Mouse (Mus musculus) MEL (cell line): ENCODE measurements at regions not wholly inside any gene's neighbourhood (a gene's known extent, or its start where the extent isn't known, plus 50 kb on each side); places are given as distances from the start of the nearest gene placed in this dataset.

ENCODE experiments used
- DNase-seq: peaks from one replicate; pipeline ENCODE4 v3.0.0; 2011; ENCODE audit warnings: low read depth, low spot score
- H3K27ac ChIP-seq: 2 replicates; pipeline ENCODE4 v1.5.1; 2012; ENCODE audit warnings: low read depth, mild to moderate bottlenecking, control low read depth, low read length, moderate library complexity; ENCODE audit not compliant: control insufficient read depth
- H3K27me3 ChIP-seq, 2 experiments: fragments of 150-350 bp in 1 of 2; sonication (generic) in 1 of 2; 2 replicates each; pipeline ENCODE4 v1.6.1; 2012; ENCODE audit warnings: low read length in 2 of 2, mild to moderate bottlenecking in 2 of 2, improper control_type of control experiment in 1 of 2, moderate library complexity in 1 of 2; ENCODE audit not compliant: insufficient read depth in 2 of 2, control insufficient read depth in 1 of 2
- H3K36me3 ChIP-seq, 2 experiments: 2 replicates each; pipeline ENCODE4 v1.6.1; 2012 to 2014; ENCODE audit warnings: low read length in 2 of 2, improper control_type of control experiment in 1 of 2, inconsistent platforms in 1 of 2, mild to moderate bottlenecking in 1 of 2; ENCODE audit not compliant: insufficient read depth in 2 of 2, control insufficient read depth in 1 of 2
- H3K4me1 ChIP-seq, 2 experiments: fragments of 150-350 bp in 1 of 2; sonication (generic) in 1 of 2; 2 replicates each; pipeline ENCODE4 v1.6.1; 2012; ENCODE audit warnings: low read length in 2 of 2, improper control_type of control experiment in 1 of 2, mild to moderate bottlenecking in 1 of 2; ENCODE audit not compliant: insufficient read depth in 2 of 2, control insufficient read depth in 1 of 2
- H3K4me3 ChIP-seq, 2 experiments: fragments of 150-350 bp in 1 of 2; sonication (generic) in 1 of 2; 2 replicates each; pipeline ENCODE4 v1.5.1; 2012; ENCODE audit warnings: low read depth in 2 of 2, low read length in 2 of 2, mild to moderate bottlenecking in 2 of 2, moderate library complexity in 2 of 2, control low read depth in 1 of 2, improper control_type of control experiment in 1 of 2; ENCODE audit not compliant: control insufficient read depth in 1 of 2, insufficient read depth in 1 of 2
- H3K79me2 ChIP-seq: 2 replicates; pipeline ENCODE4 v1.6.1; 2012; ENCODE audit warnings: mild to moderate bottlenecking, low read length, moderate library complexity; ENCODE audit not compliant: control insufficient read depth, poor library complexity, insufficient read depth
- H3K9ac ChIP-seq: 2 replicates; pipeline ENCODE4 v1.6.1; 2012; ENCODE audit warnings: low read depth, mild to moderate bottlenecking, control low read depth, low read length, moderate library complexity; ENCODE audit not compliant: control insufficient read depth, poor library complexity, severe bottlenecking
- H3K9me3 ChIP-seq: fragments of 150-350 bp; sonication (generic); replicated peaks from 2 replicates; pipeline ENCODE4 v1.6.1; 2012; ENCODE audit warnings: mild to moderate bottlenecking, low read length, improper control_type of control experiment, moderate library complexity; ENCODE audit not compliant: insufficient read depth
- MAZ ChIP-seq: IDR thresholded peaks from 2 replicates; pipeline ENCODE4 v1.6.1; 2012; ENCODE audit warnings: low read depth, mild to moderate bottlenecking, inconsistent platforms, low read length, improper control_type of control experiment
- POLR2AphosphoS2 ChIP-seq: IDR thresholded peaks from 2 replicates; pipeline ENCODE4 v1.6.1; 2011; ENCODE audit warnings: low read length, improper control_type of control experiment
- TAL1 ChIP-seq: IDR thresholded peaks from 2 replicates; pipeline ENCODE4 v1.6.1; 2012; ENCODE audit warnings: mild to moderate bottlenecking, inconsistent platforms, low read length, moderate library complexity, mixed read lengths

DNA sequence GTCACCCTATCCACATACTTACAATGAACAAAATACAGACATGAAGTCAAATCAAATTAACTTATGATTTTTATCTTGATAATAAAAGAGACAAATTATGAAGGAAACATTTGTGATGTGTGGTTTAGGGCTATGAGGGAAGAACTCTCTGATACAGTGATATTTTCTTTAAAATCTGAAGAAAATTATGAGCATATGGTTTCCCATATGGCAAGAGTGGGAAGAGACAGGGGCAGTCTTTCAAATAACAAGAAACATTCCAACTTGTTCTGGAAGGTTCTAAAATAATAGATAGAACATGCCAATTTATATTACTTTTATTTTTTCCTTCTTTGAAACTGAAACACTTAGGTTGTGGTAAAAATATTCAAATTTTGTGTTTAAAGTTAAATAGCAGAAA lies 1585.3 kb upstream of the B3galt2 start:
- no peaks in the 10 kb centered on the region for H3K36me3 ChIP-seq
- H3K9ac ChIP-seq = no peak overlapping the region
- no peaks in the 10 kb centered on the region for H3K9me3 ChIP-seq
- no peak overlapping the region for H3K27ac ChIP-seq
- TF ChIP-seq TAL1 (no peak), POLR2AphosphoS2 (no peak), MAZ (no peak)
- TF ChIP-seq, all 39 proteins: peak for 0
- Histone ChIP-seq H3K27me3 (no peaks in the 10 kb centered on the region), H3K4me1 (no peaks in the 10 kb centered on the region), H3K79me2 (no peaks in the 10 kb centered on the region), H3K4me3 (no peak overlapping the region)
- DNase-seq = no peak
